Mouse (Mus musculus) liver, embryonic 13.5 days (tissue): ENCODE results near the gene Troap. TPM values are rescaled to one million over a fixed set of nuclear protein-coding genes. Genes with fewer than 3 reads are reported as not detected.

Experiments
- ATAC-seq: fragments of 200-750 bp; cut with Nextera tagmentation; 2 replicates; pipeline ENCODE4 v1.8.0; 2017; ENCODE audit warnings: low read depth, mild to moderate bottlenecking, moderate number of reproducible peaks, moderate library complexity
- DNase-seq: peaks from one replicate; pipeline ENCODE4 v3.0.0; 2022
- H3K27ac ChIP-seq: fragments of 300-500 bp; sonication (generic); 2 replicates; pipeline ENCODE4 v1.5.1; 2015; ENCODE audit warnings: moderate library complexity, mild to moderate bottlenecking, inconsistent platforms
- H3K27me3 ChIP-seq: fragments of 300-500 bp; sonication (generic); 2 replicates; pipeline ENCODE4 v1.6.1; 2015; ENCODE audit warnings: mild to moderate bottlenecking, inconsistent platforms
- H3K36me3 ChIP-seq: fragments of 300-500 bp; sonication (generic); 2 replicates; pipeline ENCODE4 v1.6.1; 2015; ENCODE audit warnings: mild to moderate bottlenecking, inconsistent platforms
- H3K4me1 ChIP-seq: fragments of 300-500 bp; sonication (generic); replicated peaks from 2 replicates; pipeline ENCODE4 v1.6.1; 2015; ENCODE audit warnings: inconsistent platforms
- H3K4me2 ChIP-seq: fragments of 300-500 bp; sonication (generic); 2 replicates; pipeline ENCODE4 v1.6.1; 2015; ENCODE audit warnings: inconsistent platforms, mild to moderate bottlenecking, moderate library complexity
- H3K4me3 ChIP-seq: fragments of 300-500 bp; sonication (generic); replicated peaks from 2 replicates; pipeline ENCODE4 v1.5.1; 2015; ENCODE audit warnings: mild to moderate bottlenecking, inconsistent platforms
- H3K9ac ChIP-seq: fragments of 300-500 bp; sonication (generic); 2 replicates; pipeline ENCODE4 v1.6.1; 2015; ENCODE audit warnings: mild to moderate bottlenecking, inconsistent platforms
- H3K9me3 ChIP-seq: fragments of 300-500 bp; sonication (generic); replicated peaks from 2 replicates; pipeline ENCODE4 v1.6.1; 2016; ENCODE audit warnings: inconsistent platforms
- WGBS: fragments of 180-500 bp; shearing (Covaris S2); methylation state at CpG from one replicate; pipeline ENCODE4 v1.1.7; 2015; ENCODE audit not compliant: insufficient replicate concordance; 5-methylcytosine and 5-hydroxymethylcytosine counted together
- polyA plus RNA-seq: library from polyadenylated mRNA; unstranded; fragments of >200 nt; fragmentation: Nextera tagmentation; extraction: Ambion mirVana; gene quantifications from 2 replicates; pipeline ENCODE4 v1.2.1, GENCODE M21; 2015

Troap gene
- polyA plus RNA-seq, 1 experiment from 2014 or later, result 14.5 TPM

- peaks cover 37% of the 10 kb centered on the region for H3K4me1 ChIP-seq
- peaks cover 100% of the 10 kb centered on the region for H3K27me3 ChIP-seq
- H3K4me2 ChIP-seq, result peak within 1 kb of the TSS; percentile 63
- H3K4me3 ChIP-seq, result peak within 1 kb of the TSS; percentile 44
- DNase-seq (no peak), ATAC-seq (no peak)
- no peak within 1 kb of the TSS; the same call in 1 of the 2 replicates for H3K9ac ChIP-seq
- no peaks in the 10 kb centered on the region for H3K9me3 ChIP-seq
- H3K27ac ChIP-seq, result no peak within 1 kb of the TSS
- H3K36me3 ChIP-seq, result no peaks in the 10 kb centered on the region
- 50% methylated on average over 8 of the region's 8 CpGs for WGBS
Measured at GRCm38 (mm10) chr15:99092870-99093269, 18.5 kb downstream of the Troap start, which contains the start of gene Dnajc22. Dnajc22 (plus strand) TSS chr15:99093170.

GRCm38 (mm10) chr15:99093291-99094258 lies 19.2 kb downstream of the Troap start:
- Histone ChIP-seq H3K27me3 (peaks cover 100% of the 10 kb centered on the region), H3K9me3 (no peaks in the 10 kb centered on the region), H3K9ac (no peak overlapping the region; the same call in 1 of the 2 replicates), H3K4me1 (peaks cover 37% of the 10 kb centered on the region), H3K4me3 (peak overlapping the region; percentile 44), H3K27ac (no peak overlapping the region), H3K36me3 (no peaks in the 10 kb centered on the region), H3K4me2 (peak overlapping the region; percentile 63)
- WGBS, result 1% methylated on average over 56 of the region's 56 CpGs
- DNase-seq, result no peak
- ATAC-seq, result no peak

- no peak for DNase-seq
- Histone ChIP-seq H3K9ac (no peak overlapping the region), H3K4me3 (no peak overlapping the region), H3K27ac (no peak overlapping the region), H3K36me3 (no peaks in the 10 kb centered on the region), H3K4me2 (no peak overlapping the region), H3K27me3 (peaks cover 100% of the 10 kb centered on the region), H3K9me3 (no peaks in the 10 kb centered on the region), H3K4me1 (peaks cover 36% of the 10 kb centered on the region)
- WGBS, result 4% methylated on average over 27 of the region's 27 CpGs
- no peak for ATAC-seq
Measured at GRCm38 (mm10) chr15:99094631-99095270, 20.4 kb downstream of the Troap start.

- Histone ChIP-seq H3K9me3 (no peaks in the 10 kb centered on the region), H3K4me2 (no peak overlapping the region), H3K4me3 (no peak overlapping the region), H3K36me3 (no peaks in the 10 kb centered on the region), H3K27ac (no peak overlapping the region), H3K4me1 (peaks cover 36% of the 10 kb centered on the region), H3K27me3 (peaks cover 100% of the 10 kb centered on the region), H3K9ac (no peak overlapping the region)
- 10% methylated on average over 6 of the region's 6 CpGs for WGBS
- ATAC-seq (no peak), DNase-seq (no peak)
Measured at GRCm38 (mm10) chr15:99095356-99095755, 21.0 kb downstream of the Troap start.

GRCm38 (mm10) chr15:99096061-99096793 lies 21.9 kb downstream of the Troap start:
- DNase-seq, result no peak
- no peak for ATAC-seq
- Histone ChIP-seq H3K9ac (peak overlapping the region; percentile 33; the same call in 1 of the 2 replicates), H3K9me3 (no peaks in the 10 kb centered on the region), H3K36me3 (no peaks in the 10 kb centered on the region; the same call in 1 of the 2 replicates), H3K27me3 (peaks cover 99% of the 10 kb centered on the region), H3K4me1 (peaks cover 36% of the 10 kb centered on the region), H3K4me3 (peak overlapping the region; percentile 39), H3K4me2 (peak overlapping the region; percentile 57), H3K27ac (no peak overlapping the region)
- whole genome bisulfite sequencing, result 6% methylated on average over 24 of the region's 24 CpGs

- ATAC-seq (no peak), DNase-seq (no peak)
- Histone ChIP-seq H3K27ac (no peak overlapping the region), H3K9ac (peak overlapping the region; percentile 33; the same call in 1 of the 2 replicates), H3K36me3 (no peaks in the 10 kb centered on the region; the same call in 1 of the 2 replicates), H3K4me1 (peaks cover 36% of the 10 kb centered on the region), H3K9me3 (no peaks in the 10 kb centered on the region), H3K27me3 (peaks cover 96% of the 10 kb centered on the region), H3K4me2 (peak overlapping the region; percentile 57), H3K4me3 (peak overlapping the region; percentile 39)
- under 1% methylated on average over 56 of the region's 58 CpGs for WGBS
Measured at GRCm38 (mm10) chr15:99096831-99097500, 22.6 kb downstream of the Troap start.

- H3K27me3 ChIP-seq, result peaks cover 86% of the 10 kb centered on the region
- no peaks in the 10 kb centered on the region; the same call in 1 of the 2 replicates for H3K36me3 ChIP-seq
- no peak overlapping the region for H3K27ac ChIP-seq
- H3K9ac ChIP-seq, result no peak overlapping the region
- no peaks in the 10 kb centered on the region for H3K9me3 ChIP-seq
- ATAC-seq (no peak), DNase-seq (no peak)
- 2% methylated on average over 39 of the region's 39 CpGs for WGBS
- H3K4me1 ChIP-seq, result peaks cover 36% of the 10 kb centered on the region
- peak overlapping the region; percentile 57 for H3K4me2 ChIP-seq
- peak overlapping the region; percentile 39 for H3K4me3 ChIP-seq
Measured at GRCm38 (mm10) chr15:99097840-99098492, 23.6 kb downstream of the Troap start.

- Histone ChIP-seq H3K4me3 (peak overlapping the region; percentile 39), H3K9me3 (no peaks in the 10 kb centered on the region), H3K4me2 (peak overlapping the region; percentile 57), H3K27ac (no peak overlapping the region), H3K9ac (no peak overlapping the region), H3K27me3 (peaks cover 81% of the 10 kb centered on the region), H3K36me3 (no peaks in the 10 kb centered on the region; the same call in 1 of the 2 replicates), H3K4me1 (peaks cover 33% of the 10 kb centered on the region)
- WGBS, result 2% methylated on average over 9 of the region's 9 CpGs
- DNase-seq, result no peak
- 0 out of 2 replicates have a peak, but pooled peaks have one; percentile 3 for ATAC-seq
Measured at GRCm38 (mm10) chr15:99098493-99098861, 24.1 kb downstream of the Troap start.

GRCm38 (mm10) chr15:99099139-99099556 lies 24.8 kb downstream of the Troap start:
- ATAC-seq (peak; percentile 84), DNase-seq (peak; percentile 28)
- H3K4me3 ChIP-seq, result peak overlapping the region; percentile 31
- H3K27ac ChIP-seq, result peak overlapping the region; percentile 72; the same call in 1 of the 2 replicates
- H3K36me3 ChIP-seq, result peaks cover 3% of the 10 kb centered on the region; the same call in 1 of the 2 replicates
- peak overlapping the region; percentile 57 for H3K4me2 ChIP-seq
- peak overlapping the region; percentile 41 for H3K9ac ChIP-seq
- H3K9me3 ChIP-seq, result no peaks in the 10 kb centered on the region
- H3K27me3 ChIP-seq, result peaks cover 74% of the 10 kb centered on the region
- peaks cover 28% of the 10 kb centered on the region for H3K4me1 ChIP-seq
- 2% methylated on average over 15 of the region's 15 CpGs for WGBS

- no peak for ATAC-seq
Measured at GRCm38 (mm10) chr15:99099984-99100383, 25.6 kb downstream of the Troap start.

More at GRCm38 (mm10) chr15:99099984-99100383, 25.6 kb downstream of the Troap start:
- Histone ChIP-seq H3K9me3 (no peaks in the 10 kb centered on the region), H3K27ac (peak overlapping the region; percentile 72; the same call in 1 of the 2 replicates), H3K9ac (peak overlapping the region; percentile 41), H3K27me3 (peaks cover 66% of the 10 kb centered on the region), H3K36me3 (peaks cover 3% of the 10 kb centered on the region; the same call in 1 of the 2 replicates), H3K4me2 (peak overlapping the region; percentile 43), H3K4me1 (peaks cover 28% of the 10 kb centered on the region), H3K4me3 (peak overlapping the region; percentile 31)
- DNase-seq, result no peak
- WGBS, result 37% methylated on average over 3 of the region's 3 CpGs
